Mouse (Mus musculus): ENCODE results near the gene Magee1. TPM values are rescaled to one million over a fixed set of nuclear protein-coding genes. Genes with fewer than 3 reads are reported as not detected.
"Not testable (repeated sequence)": the region's sequence is repeated elsewhere in the genome, so short reads cannot be mapped to it uniquely, and the experiment has no call there.

The Magee1 gene
- 3.8 and 5.4 TPM in 2 replicates for total RNA-seq (2012; rRNA removed)

DNA sequence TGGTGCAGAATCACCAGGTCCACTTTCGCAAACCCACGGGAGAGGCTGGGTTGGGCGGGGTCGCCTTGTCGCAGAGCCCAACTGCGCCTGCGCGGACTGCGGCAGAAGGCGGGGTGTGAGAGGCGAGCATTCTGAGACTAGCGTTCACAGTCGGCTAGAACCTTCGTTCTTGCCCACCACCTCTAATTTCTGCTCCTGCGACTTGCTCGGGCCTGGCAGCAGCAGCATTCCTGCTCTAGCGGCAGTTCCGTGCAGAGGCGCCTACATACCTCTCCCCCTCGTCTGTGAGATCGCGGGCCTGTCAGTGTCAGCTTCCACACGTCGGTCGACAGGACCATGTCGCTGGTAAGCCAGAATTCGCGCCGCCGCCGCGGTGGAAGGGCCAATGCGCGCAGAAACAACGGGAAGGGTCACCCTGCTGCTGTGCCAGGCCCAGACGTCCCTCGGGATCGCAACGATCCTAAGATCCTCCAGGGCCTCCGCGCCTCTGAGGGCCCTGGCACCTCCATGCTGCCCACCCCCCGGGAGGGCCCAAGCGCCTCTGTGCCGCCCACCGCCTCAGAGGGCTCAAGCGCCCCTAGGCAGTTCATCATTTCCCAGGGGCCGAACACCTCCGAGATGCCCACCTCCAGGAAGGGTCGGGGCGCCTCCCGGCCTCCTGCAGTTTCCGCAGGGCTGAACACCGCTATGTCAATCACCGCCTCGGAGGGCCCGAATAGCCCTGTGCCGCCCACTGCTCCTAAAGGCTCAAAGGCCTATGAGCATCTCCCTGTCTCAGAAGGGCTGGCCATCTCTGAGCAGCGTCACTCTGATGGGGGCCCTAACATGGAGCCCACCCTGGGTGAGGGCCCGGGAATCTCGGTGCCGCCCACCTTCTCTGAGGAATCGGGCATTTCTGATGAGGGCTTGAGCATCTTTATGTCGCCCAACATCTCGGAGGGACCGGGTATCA lies at the start of gene Magee1:
TSS of gene Magee1 (plus strand) at position 104 of the 952 bp plus-strand sequence.
- peak within 1 kb of the TSS; percentile 70 for H3K4me3 ChIP-seq (ENCODE audit: insufficient read depth in 1 of 2, low read depth in 1 of 2, low read length in 2 of 2, poor library complexity in 1 of 2, severe bottlenecking in 1 of 2)
- H3K4me1 ChIP-seq (ENCODE audit: control insufficient read depth in 2 of 2, insufficient read depth in 2 of 2, low read length in 2 of 2, poor library complexity in 1 of 2) = no peaks in the 10 kb centered on the region
- no peaks in the 10 kb centered on the region for H3K36me3 ChIP-seq (ENCODE audit: control insufficient read depth, insufficient read depth, low read length, poor library complexity, severe bottlenecking)
- TF ChIP-seq ZC3H11A (IDR thresholded peaks at IDR 0.05; ENCODE audit: borderline replicate concordance, low read depth, low read length) (no peak), HCFC1 (IDR thresholded peaks at IDR 0.05; ENCODE audit: borderline replicate concordance, insufficient read depth, low read length) (no peak)
- in situ Hi-C loops (cut with MboI; ENCODE audit: low sequenced_read_pairs in 2 of 2, unreplicated experiment in 2 of 2) = no loop called here
- DNase-seq (ENCODE audit: low read depth, low spot score) = no peak
- no peaks in the 10 kb centered on the region for H3K9me3 ChIP-seq (ENCODE audit: control insufficient read depth, insufficient read depth, low read depth, low read length)
- peak within 1 kb of the TSS; percentile 36 for H3K9ac ChIP-seq (ENCODE audit: insufficient read depth, low read depth, low read length, poor library complexity, severe bottlenecking)
- H3K27ac ChIP-seq (ENCODE audit: insufficient read depth, low read depth, low read length, poor library complexity, severe bottlenecking) = no peak within 1 kb of the TSS

DNA sequence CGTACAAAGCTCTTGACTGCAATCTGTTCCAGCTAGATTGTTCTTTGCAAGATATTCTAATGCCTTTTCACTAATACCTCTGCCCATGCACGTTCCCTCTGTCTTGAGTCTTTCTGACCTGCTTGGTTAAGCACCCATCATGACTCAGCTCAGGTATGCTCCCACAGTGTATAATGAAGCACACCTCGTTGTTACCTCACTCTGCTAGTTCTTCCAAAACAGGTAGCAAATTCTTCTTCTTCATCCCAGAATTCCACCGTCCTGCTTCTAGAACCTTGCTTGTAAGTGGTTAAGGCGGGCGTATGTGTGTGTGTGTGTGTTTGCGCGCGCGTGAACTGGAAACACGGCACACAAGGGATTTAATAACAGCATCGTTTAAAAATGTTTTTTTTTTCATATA lies 41.0 kb upstream of the Magee1 start:
- Histone ChIP-seq H3K9ac (ENCODE audit: insufficient read depth, low read depth, low read length, poor library complexity, severe bottlenecking) (peak overlapping the region; percentile 74), H3K9me3 (ENCODE audit: control insufficient read depth, insufficient read depth, low read depth, low read length) (no peaks in the 10 kb centered on the region), H3K36me3 (ENCODE audit: control insufficient read depth, insufficient read depth, low read length, poor library complexity, severe bottlenecking) (peaks cover under 1% of the 10 kb centered on the region; the same call in 1 of the 2 replicates), H3K4me1 (ENCODE audit: control insufficient read depth in 2 of 2, insufficient read depth in 2 of 2, low read length in 2 of 2, poor library complexity in 1 of 2) (no peaks in the 10 kb centered on the region), H3K4me3 (ENCODE audit: insufficient read depth in 1 of 2, low read depth in 1 of 2, low read length in 2 of 2, poor library complexity in 1 of 2, severe bottlenecking in 1 of 2) (peak overlapping the region; percentile 80 to 95), H3K27ac (ENCODE audit: insufficient read depth, low read depth, low read length, poor library complexity, severe bottlenecking) (no peak overlapping the region)
- in situ Hi-C loops (cut with MboI; ENCODE audit: low sequenced_read_pairs in 2 of 2, unreplicated experiment in 2 of 2) = no loop called here
- DNase-seq (ENCODE audit: low read depth, low spot score) = no peak
- TF ChIP-seq ZNF384 (IDR thresholded peaks at IDR 0.05; ENCODE audit: low read depth, low read length) = no peak
- TF ChIP-seq ZC3H11A (IDR thresholded peaks at IDR 0.05; ENCODE audit: borderline replicate concordance, low read depth, low read length) = no peak
- TF ChIP-seq HCFC1 (IDR thresholded peaks at IDR 0.05; ENCODE audit: borderline replicate concordance, insufficient read depth, low read length) = no peak
- TF ChIP-seq MAFK (IDR thresholded peaks at IDR 0.05; ENCODE audit: insufficient read depth, low read depth, low read length) = no peak
- no peak for TF ChIP-seq CHD2 (IDR thresholded peaks at IDR 0.05; ENCODE audit: low read depth, low read length)

- Histone ChIP-seq H3K9me3 (ENCODE audit: control insufficient read depth, insufficient read depth, low read depth, low read length) (no peaks in the 10 kb centered on the region), H3K9ac (ENCODE audit: insufficient read depth, low read depth, low read length, poor library complexity, severe bottlenecking) (peak within 1 kb of the TSS; percentile 92), H3K4me3 (ENCODE audit: insufficient read depth in 1 of 2, low read depth in 1 of 2, low read length in 2 of 2, poor library complexity in 1 of 2, severe bottlenecking in 1 of 2) (peak within 1 kb of the TSS; percentile 80 to 95), H3K27ac (ENCODE audit: insufficient read depth, low read depth, low read length, poor library complexity, severe bottlenecking) (peak within 1 kb of the TSS; percentile 57; the same call in 1 of the 2 replicates), H3K4me1 (ENCODE audit: control insufficient read depth in 2 of 2, insufficient read depth in 2 of 2, low read length in 2 of 2, poor library complexity in 1 of 2) (no peaks in the 10 kb centered on the region), H3K36me3 (ENCODE audit: control insufficient read depth, insufficient read depth, low read length, poor library complexity, severe bottlenecking) (peaks cover 3% of the 10 kb centered on the region; the same call in 1 of the 2 replicates)
- TF ChIP-seq ZC3H11A (IDR thresholded peaks at IDR 0.05; ENCODE audit: borderline replicate concordance, low read depth, low read length) = no peak
- no peak for TF ChIP-seq CHD2 (IDR thresholded peaks at IDR 0.05; ENCODE audit: low read depth, low read length)
- TF ChIP-seq HCFC1 (IDR thresholded peaks at IDR 0.05; ENCODE audit: borderline replicate concordance, insufficient read depth, low read length) = no peak
- no peak for TF ChIP-seq MAFK (IDR thresholded peaks at IDR 0.05; ENCODE audit: insufficient read depth, low read depth, low read length)
- no peak for TF ChIP-seq ZNF384 (IDR thresholded peaks at IDR 0.05; ENCODE audit: low read depth, low read length)
- in situ Hi-C loops (cut with MboI; ENCODE audit: low sequenced_read_pairs in 2 of 2, unreplicated experiment in 2 of 2) = no loop called here
- DNase-seq (ENCODE audit: low read depth, low spot score) = peak; percentile 71
Measured at GRCm38 (mm10) chrX:105079615-105080092, 40.5 kb upstream of the Magee1 start, which contains the start of gene Pbdc1. TSS of gene Pbdc1 (plus strand) at chrX:105079756.

GRCm38 (mm10) chrX:105080096-105080495 lies 40.1 kb upstream of the Magee1 start:
- Histone ChIP-seq H3K4me3 (ENCODE audit: insufficient read depth in 1 of 2, low read depth in 1 of 2, low read length in 2 of 2, poor library complexity in 1 of 2, severe bottlenecking in 1 of 2) (peak overlapping the region; percentile 80 to 95), H3K36me3 (ENCODE audit: control insufficient read depth, insufficient read depth, low read length, poor library complexity, severe bottlenecking) (peaks cover 3% of the 10 kb centered on the region; the same call in 1 of the 2 replicates), H3K27ac (ENCODE audit: insufficient read depth, low read depth, low read length, poor library complexity, severe bottlenecking) (no peak overlapping the region; the same call in 1 of the 2 replicates), H3K9me3 (ENCODE audit: control insufficient read depth, insufficient read depth, low read depth, low read length) (no peaks in the 10 kb centered on the region), H3K9ac (ENCODE audit: insufficient read depth, low read depth, low read length, poor library complexity, severe bottlenecking) (peak overlapping the region; percentile 92), H3K4me1 (ENCODE audit: control insufficient read depth in 2 of 2, insufficient read depth in 2 of 2, low read length in 2 of 2, poor library complexity in 1 of 2) (no peaks in the 10 kb centered on the region)
- no peak for TF ChIP-seq HCFC1 (IDR thresholded peaks at IDR 0.05; ENCODE audit: borderline replicate concordance, insufficient read depth, low read length)
- no peak for TF ChIP-seq ZC3H11A (IDR thresholded peaks at IDR 0.05; ENCODE audit: borderline replicate concordance, low read depth, low read length)
- TF ChIP-seq MAFK (IDR thresholded peaks at IDR 0.05; ENCODE audit: insufficient read depth, low read depth, low read length) = no peak
- no peak for TF ChIP-seq ZNF384 (IDR thresholded peaks at IDR 0.05; ENCODE audit: low read depth, low read length)
- in situ Hi-C loops (cut with MboI; ENCODE audit: low sequenced_read_pairs in 2 of 2, unreplicated experiment in 2 of 2) = no loop called here
- no peak for DNase-seq (ENCODE audit: low read depth, low spot score)

DNA sequence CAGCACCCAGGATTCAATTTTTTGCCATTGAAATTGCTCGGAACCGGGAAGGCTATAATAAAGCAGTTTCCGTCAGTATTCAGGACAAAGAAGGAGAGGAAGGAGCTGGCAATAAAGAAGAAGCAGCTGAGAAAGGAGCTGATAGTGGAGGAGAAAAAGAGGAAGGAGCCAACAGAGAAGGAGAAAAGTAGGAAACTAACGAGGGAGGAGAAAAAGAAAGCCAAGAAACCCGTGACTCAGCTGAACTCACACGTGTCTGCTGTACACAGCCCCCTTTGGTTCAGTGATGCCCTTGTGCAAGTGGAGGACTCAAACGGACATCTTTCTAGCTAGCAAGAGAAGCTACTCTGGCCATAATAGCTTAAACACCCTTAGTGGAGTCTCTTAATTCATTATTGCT lies 37.2 kb upstream of the Magee1 start:
- H3K27ac ChIP-seq (ENCODE audit: insufficient read depth, low read depth, low read length, poor library complexity, severe bottlenecking); H3K4me3 ChIP-seq (ENCODE audit: insufficient read depth in 1 of 2, low read depth in 1 of 2, low read length in 2 of 2, poor library complexity in 1 of 2, severe bottlenecking in 1 of 2); H3K9ac ChIP-seq (ENCODE audit: insufficient read depth, low read depth, low read length, poor library complexity, severe bottlenecking); H3K9me3 ChIP-seq (ENCODE audit: control insufficient read depth, insufficient read depth, low read depth, low read length); in situ Hi-C loops (cut with MboI; ENCODE audit: low sequenced_read_pairs in 2 of 2, unreplicated experiment in 2 of 2); H3K36me3 ChIP-seq (ENCODE audit: control insufficient read depth, insufficient read depth, low read length, poor library complexity, severe bottlenecking); H3K4me1 ChIP-seq (ENCODE audit: control insufficient read depth in 2 of 2, insufficient read depth in 2 of 2, low read length in 2 of 2, poor library complexity in 1 of 2); DNase-seq (ENCODE audit: low read depth, low spot score): not testable (repeated sequence)
